Mouse (Mus musculus): ENCODE measurements at regions not wholly inside any gene's neighbourhood (a gene's known extent, or its start where the extent isn't known, plus 50 kb on each side); places are given as distances from the start of the nearest gene placed in this dataset.

GRCm38 (mm10) chr12:26886635-26887014 is 417.6 kb downstream of the Cmpk2 start:
- DNase-seq (ENCODE audit: low spot score in 2 of 2), result no peak

GRCm38 (mm10) chr12:26885831-26886634 is 417.0 kb downstream of the Cmpk2 start:
- peak in 1 of 2 experiments; percentile 37 for DNase-seq (ENCODE audit: low spot score in 2 of 2)

DNA sequence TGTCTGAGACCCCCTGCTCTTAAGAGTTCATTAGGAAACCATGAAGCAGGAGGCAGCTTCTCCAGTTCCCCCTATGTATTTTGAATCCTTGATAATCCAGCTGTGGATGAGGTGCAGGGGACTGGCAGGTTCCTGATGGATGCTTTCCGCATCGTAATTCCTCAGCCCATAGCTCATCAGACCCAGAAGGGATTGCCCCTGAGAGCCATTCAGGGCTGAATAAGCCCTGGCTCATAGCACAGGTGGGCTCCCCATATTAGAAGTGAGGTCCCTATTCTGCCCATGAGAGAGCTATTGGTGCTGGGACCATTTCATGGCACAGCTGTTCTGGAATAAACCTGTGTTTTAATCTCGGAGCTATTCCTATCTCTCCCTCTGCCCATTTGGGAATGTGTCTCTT is 416.1 kb downstream of the Cmpk2 start:
- DNase-seq (ENCODE audit: low spot score in 2 of 2), result no peak

- peak; percentile 12 to 19 for DNase-seq (ENCODE audit: low spot score in 2 of 2)
Observed at GRCm38 (mm10) chr12:26884156-26884555, 415.2 kb downstream of the Cmpk2 start.

DNA sequence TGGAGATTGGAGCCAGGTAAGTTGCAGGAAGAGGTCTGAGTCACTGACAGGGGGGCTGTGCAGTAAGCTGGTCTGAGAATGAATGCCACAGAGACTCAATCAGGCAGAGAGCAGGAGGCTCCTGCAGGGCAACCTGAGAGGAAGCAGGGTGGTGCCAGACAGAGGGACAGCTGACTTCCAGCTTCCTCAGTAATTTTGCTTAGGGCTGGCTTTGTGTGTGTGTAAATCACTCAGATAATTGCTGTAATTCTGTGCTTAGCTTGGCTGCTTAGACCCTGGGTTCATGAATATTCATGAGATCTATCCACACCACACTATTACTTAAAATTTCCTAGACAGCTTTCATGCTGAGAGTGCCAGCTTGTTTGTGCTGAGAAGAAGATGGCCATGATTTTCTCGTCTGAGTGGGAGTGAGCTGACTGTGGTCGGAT is 408.7 kb downstream of the Cmpk2 start:
- DNase-seq (ENCODE audit: low spot score in 2 of 2), result no peak

- DNase-seq (ENCODE audit: low spot score in 2 of 2), result no peak
Observed at GRCm38 (mm10) chr12:26877284-26877683, 408.3 kb downstream of the Cmpk2 start.

GRCm38 (mm10) chr12:26872466-26872865 is 403.5 kb downstream of the Cmpk2 start:
- no peak for DNase-seq (ENCODE audit: low spot score in 2 of 2)

DNA sequence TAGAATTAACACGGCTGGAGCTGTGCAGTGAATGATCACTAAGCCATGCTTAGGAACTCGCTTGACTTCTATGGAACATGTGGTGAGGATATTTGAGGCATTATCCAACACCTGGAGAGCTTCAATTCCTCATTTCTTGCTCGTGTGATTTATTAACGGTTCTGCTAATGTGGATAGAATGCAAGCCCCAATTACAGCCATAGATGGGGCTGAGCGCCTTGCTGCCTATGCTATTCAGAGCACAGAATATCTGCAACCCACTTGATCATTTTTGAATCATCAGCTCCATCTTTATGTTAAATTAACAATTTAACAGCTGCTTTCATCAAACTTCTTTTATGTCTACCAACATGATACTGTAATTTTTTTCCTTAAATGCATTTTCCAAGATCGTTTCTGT is 398.7 kb downstream of the Cmpk2 start:
- DNase-seq (ENCODE audit: low spot score in 2 of 2), result no peak

DNA sequence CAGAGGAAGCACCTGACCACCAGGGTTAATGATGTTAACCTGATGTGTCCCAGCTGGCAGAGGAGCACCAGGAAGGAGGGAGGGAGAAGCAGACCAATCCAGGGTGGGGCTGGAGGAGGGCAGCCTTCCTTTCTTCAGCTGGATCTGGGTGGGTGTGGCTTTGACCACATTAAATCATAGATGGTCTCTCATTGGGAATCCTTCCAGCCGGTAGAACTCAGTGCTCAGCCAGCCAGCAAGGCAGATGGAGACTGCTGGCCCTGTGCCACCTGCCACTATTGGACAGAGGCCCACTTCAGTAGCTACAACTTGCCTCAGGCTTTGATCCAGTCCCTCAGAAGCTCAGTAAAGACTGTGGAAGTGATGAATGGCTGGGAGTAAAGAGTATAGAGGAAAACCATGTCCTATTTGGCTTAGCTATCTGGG is 386.1 kb downstream of the Cmpk2 start:
- DNase-seq (ENCODE audit: low spot score in 2 of 2), result no peak

DNA sequence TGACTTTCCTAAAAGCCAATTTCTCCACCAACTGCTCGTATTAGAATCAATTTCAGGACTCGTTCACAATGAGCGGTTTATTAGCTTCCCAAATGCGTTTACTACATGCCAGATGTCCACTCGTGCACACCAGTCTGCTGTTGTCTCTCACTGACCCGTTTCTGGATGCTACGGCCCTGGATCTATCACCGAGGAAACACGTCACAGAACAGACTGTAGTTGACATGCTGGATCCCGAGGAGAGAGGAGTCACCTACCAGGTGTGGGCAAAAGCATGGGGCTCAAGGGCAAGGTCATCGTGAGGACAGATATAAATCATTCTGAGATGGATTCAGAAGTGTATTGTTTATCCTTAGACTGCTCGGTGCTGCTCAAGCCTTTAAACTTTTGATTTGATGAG is 375.9 kb downstream of the Cmpk2 start:
- DNase-seq (ENCODE audit: low spot score in 2 of 2), result no peak

- DNase-seq (ENCODE audit: low spot score in 2 of 2), result no peak
Observed at GRCm38 (mm10) chr12:26842696-26843095, 373.7 kb downstream of the Cmpk2 start.

- no peak for DNase-seq (ENCODE audit: low spot score in 2 of 2)
Observed at GRCm38 (mm10) chr12:26821257-26821968, 352.4 kb downstream of the Cmpk2 start.

DNA sequence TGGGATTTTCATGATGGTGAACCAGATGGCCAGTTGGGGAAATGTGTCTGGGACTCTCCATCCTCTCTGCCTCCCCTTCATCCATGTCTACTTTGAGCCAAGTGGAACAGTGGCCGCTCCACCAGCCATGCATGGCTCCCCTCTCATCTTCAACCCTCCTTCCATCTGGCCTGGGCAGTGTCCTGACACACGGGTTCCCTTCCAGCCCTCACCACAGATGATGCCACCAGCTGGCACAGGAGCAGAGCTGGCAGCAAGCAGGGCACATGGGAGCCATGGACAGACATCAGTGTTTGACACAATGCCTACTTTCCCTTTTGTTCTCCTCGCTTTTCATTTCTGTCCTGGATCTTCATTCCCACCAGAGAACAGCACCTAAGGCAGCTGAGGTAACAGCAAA is 348.9 kb downstream of the Cmpk2 start:
- DNase-seq (ENCODE audit: low spot score in 2 of 2), result no peak

DNA sequence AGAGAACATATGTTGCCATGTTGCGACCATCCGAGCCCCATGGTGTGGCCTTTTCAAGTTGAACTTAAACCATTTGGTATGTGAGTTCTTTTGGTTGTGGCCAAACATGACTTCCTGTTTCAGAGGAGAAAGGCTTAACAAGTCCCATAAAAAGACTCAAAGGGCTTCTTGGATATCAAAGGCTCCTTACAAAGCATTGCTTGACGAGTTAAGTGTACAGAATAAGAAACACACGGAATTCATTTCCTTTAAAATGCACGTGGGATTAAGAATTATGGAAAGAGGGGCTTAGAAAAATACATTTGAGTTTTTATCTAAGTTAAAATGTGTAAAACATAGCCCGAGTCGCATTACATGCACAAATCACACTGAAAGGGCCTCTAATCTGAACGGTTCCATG is 346.8 kb downstream of the Cmpk2 start:
- no peak for DNase-seq (ENCODE audit: low spot score in 2 of 2)

DNA sequence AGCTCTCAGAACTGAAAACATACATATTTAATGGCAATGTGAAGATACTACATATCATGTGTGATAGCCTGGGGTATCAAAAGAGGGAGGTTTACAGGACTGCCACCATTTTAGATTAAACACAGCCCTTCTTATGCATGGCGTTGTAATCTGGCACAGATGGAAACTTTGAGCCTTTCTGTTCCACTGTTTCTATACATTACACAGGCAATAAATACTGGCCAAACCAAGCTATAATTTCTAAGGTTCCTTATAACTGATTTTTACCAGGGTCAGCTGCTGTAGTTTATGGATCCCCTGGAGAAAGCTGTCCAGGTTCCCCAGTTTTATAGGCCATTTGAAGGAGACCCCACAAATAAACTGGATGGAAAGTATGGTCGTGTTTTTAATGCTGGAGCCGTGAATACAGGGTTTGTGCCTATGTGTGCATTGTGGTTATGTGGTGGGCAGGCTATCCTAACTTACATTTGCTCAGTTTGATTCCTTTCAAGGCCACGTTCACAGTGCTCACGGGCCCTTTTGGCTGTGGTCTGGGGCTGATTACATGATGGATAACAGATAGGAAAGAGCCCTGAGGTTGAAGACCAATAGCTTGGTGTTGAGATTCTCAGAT is 341.7 kb downstream of the Cmpk2 start:
- no peak for DNase-seq (ENCODE audit: low spot score in 2 of 2)

DNA sequence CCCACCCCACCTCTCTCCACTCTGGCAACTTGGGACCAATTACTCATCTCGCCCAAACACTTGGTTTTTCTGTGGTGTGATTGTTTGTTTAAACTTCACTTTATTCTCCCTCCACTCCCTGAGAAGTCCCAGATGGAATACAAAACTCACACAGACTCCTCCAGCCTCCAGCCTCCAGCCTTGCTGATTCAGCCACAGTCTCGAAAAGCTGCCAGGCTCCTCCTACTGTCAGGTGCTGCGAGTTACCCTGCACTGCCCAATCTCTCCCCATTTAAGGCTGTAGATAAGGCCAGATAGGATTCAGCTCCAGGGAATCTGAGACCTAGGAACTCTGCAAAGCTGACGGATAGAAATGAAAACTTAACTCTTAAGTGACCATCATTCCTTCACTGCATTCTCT is 340.7 kb downstream of the Cmpk2 start:
- no peak for DNase-seq (ENCODE audit: low spot score in 2 of 2)

DNA sequence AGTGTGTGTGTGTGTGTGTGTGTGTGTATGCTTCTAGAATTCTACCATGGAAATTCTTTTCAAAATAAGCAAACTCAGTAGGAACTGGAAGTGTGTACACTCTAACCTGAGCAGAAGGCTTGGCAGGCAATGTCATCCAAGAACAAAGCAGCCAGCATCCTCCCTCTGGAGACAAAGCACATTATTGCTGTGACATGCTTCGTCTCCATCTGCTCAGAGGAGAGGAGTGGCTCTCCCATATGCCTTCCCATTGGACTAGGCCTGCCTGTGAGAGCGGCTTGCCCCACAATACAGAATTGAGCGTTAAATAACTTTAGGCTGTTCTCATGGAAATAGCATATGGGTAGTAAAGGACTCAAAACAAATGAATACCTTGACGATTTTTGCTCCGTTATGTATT is 333.5 kb downstream of the Cmpk2 start:
- DNase-seq (ENCODE audit: low spot score in 2 of 2), result no peak

- no peak for DNase-seq (ENCODE audit: low spot score in 2 of 2)
Observed at GRCm38 (mm10) chr12:26799310-26799709, 330.3 kb downstream of the Cmpk2 start.

GRCm38 (mm10) chr12:26796367-26796766 is 327.4 kb downstream of the Cmpk2 start:
- DNase-seq (ENCODE audit: low spot score in 2 of 2), result no peak

DNA sequence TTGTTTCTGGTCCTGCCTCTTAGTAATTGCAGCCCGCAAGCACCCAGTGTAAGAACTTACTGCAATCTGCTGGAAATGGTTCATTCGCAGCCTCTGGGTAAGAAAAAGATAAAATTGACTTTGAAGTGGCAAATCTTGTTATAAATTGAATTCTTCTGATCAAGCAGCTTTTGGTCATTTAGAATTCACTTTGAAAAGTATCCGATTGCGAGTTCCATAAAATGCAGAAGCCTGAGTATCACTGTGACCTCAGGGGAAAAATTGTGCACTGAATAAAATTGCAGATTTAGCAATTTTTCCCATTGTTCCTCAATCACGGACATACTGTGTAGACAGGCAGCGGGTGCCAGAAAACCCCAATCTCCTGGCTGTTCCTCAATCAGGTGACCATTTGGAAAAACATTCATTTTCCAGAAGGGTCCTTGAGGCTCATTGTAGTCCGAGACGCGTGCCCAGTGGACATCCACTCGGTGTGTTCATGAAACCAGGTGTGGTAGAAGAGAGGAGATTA is 320.4 kb downstream of the Cmpk2 start:
- DNase-seq (ENCODE audit: low spot score in 2 of 2), result no peak

GRCm38 (mm10) chr12:26785550-26785949 is 316.5 kb downstream of the Cmpk2 start:
- no peak for DNase-seq (ENCODE audit: low spot score in 2 of 2)

DNA sequence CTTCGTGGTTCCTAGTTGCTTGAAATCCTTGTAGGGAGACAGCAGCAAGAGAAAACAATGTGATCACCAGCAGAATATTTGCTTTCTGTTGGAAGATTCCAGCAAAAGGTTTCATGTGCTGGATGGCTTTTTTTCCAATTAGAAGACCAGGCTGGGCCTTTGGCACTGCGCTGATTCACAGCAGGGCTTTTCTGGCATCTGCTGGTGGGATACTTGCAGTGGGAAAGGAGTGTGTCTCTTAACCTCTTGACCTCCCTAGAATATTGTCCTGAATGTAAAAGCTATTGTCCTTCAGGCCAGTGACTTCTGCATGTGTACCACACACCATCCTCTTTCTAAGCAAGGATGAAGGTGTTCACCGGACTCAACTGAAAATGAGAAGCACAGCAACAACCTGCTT is 315.4 kb downstream of the Cmpk2 start:
- DNase-seq (ENCODE audit: low spot score in 2 of 2), result no peak

DNA sequence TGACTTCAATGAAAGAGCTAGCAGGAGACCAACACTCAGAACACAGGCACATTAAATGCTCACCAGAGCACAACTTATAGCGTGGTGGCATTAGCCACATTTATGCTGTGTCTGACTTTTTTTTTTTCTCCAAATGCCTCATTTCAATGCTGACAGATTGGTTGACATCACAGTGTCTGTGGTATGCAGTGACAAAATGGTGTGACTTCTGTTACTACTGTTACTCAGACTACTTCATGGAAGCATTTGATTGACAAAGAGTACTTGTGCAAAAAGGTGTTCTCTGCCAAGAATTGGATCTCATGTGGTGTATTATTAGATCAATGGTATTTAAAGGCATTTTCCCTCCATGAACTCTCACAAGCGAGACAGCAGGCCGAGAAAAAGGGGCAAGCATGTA is 314.8 kb downstream of the Cmpk2 start:
- no peak for DNase-seq (ENCODE audit: low spot score in 2 of 2)

Measured in urinary bladder, postnatal 36 days (tissue).